Mouse (Mus musculus) embryonic fibroblast, embryonic 13.5 days (primary cell): ENCODE data around the gene Gm20481.

ENCODE experiments used
- CTCF ChIP-seq: IDR thresholded peaks from 2 replicates; pipeline ENCODE4 v1.5.1; 2011; ENCODE audit warnings: mild to moderate bottlenecking, control low read depth, low read length, moderate library complexity, borderline replicate concordance; ENCODE audit not compliant: insufficient read depth
- POLR2A ChIP-seq: IDR thresholded peaks from 2 replicates; pipeline ENCODE4 v1.6.1; 2011; ENCODE audit warnings: low read depth, mild to moderate bottlenecking, control low read depth, low read length, moderate library complexity

- TF ChIP-seq POLR2A (no peak), CTCF (no peak)
Measured at GRCm38 (mm10) chr17:35009586-35009985, 39.9 kb downstream of the Gm20481 start.
